Mouse (Mus musculus): ENCODE measurements around the gene Dbil5. TPM values are rescaled to one million over a fixed set of nuclear protein-coding genes. Genes with fewer than 3 reads are reported as not detected.

The Dbil5 gene
- polyA plus RNA-seq, 1 experiment from 2014 or later, result 2.1 TPM

DNA sequence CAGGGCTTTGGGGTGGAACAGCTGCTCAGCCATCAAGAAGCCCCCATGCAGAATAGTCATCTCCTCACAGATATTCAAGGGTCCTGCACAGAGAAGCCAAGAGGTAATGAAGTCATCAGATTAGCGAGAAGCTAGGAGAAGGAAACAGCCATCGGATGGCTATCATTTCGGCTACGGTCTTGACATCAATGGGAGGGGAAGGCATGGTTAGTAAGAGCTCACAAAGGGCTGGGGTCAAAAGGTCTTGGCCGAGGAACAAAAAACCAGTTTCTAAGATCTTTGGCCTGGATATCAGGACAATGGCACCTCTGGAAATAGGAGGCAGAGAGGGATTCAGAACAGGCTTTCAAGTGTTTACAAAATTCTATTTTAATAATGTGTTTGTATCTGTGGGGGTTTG lies 3.6 kb upstream of the Dbil5 start:
- peaks cover 44% of the 10 kb centered on the region for H3K36me3 ChIP-seq (ENCODE audit: control insufficient read depth, insufficient read depth, low read length)
- peaks cover 2 to 7% of the 10 kb centered on the region in 2 experiments; a peak in 2 of 4 replicates for H3K4me1 ChIP-seq (ENCODE audit: control insufficient read depth in 2 of 2, insufficient read depth in 2 of 2, low read length in 2 of 2)
- no peak overlapping the region for H3K4me3 ChIP-seq (ENCODE audit: control insufficient read depth in 1 of 2, insufficient read depth in 1 of 2, low read depth in 1 of 2, low read length in 2 of 2)
- WGBS, result 87% methylated on average over 5 of the region's 5 CpGs
- no peak overlapping the region for H3K27ac ChIP-seq (replicated peaks in 1 of 2; ENCODE audit: control insufficient read depth in 1 of 2, insufficient read depth in 1 of 2, low read depth in 2 of 2, low read length in 2 of 2)
- H3K4me2 ChIP-seq (ENCODE audit: low read length), result no peak overlapping the region
- no peak for ATAC-seq (ENCODE audit: insufficient number of reproducible peaks, insufficient read depth, low FRiP score, low read depth)
- H3K9me3 ChIP-seq (ENCODE audit: control insufficient read depth, low read length), result no peaks in the 10 kb centered on the region
- no peak overlapping the region for H3K9ac ChIP-seq (ENCODE audit: low read length)
- H3K27me3 ChIP-seq (ENCODE audit: control insufficient read depth, insufficient read depth, low read length), result no peaks in the 10 kb centered on the region

DNA sequence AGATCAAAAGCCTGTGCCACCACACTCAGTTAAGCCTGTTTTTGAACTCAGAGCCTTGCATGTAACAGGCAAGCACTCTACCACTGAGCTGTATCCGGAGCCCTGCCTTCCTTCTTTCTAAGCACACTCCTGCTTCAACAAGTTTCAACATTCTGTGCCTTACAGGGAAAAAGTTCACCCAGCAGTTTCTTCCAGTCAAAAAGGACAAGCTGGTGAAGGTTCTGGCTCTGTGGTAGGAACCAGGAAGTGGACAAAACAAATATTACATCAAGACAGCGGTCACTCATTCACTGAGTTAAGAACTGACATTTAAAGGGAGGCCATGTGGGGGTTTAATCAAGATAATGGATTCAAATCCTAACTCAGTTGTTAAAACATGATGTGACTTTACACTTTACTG lies 2.4 kb upstream of the Dbil5 start:
- WGBS, result 93% methylated on average over 2 of the region's 2 CpGs
- Histone ChIP-seq H3K9ac (ENCODE audit: low read length) (no peak overlapping the region), H3K9me3 (ENCODE audit: control insufficient read depth, low read length) (no peaks in the 10 kb centered on the region), H3K27me3 (ENCODE audit: control insufficient read depth, insufficient read depth, low read length) (no peaks in the 10 kb centered on the region), H3K36me3 (ENCODE audit: control insufficient read depth, insufficient read depth, low read length) (peaks cover 39% of the 10 kb centered on the region), H3K4me2 (ENCODE audit: low read length) (no peak overlapping the region), H3K4me3 (ENCODE audit: control insufficient read depth in 1 of 2, insufficient read depth in 1 of 2, low read depth in 1 of 2, low read length in 2 of 2) (no peak overlapping the region), H3K27ac (replicated peaks in 1 of 2; ENCODE audit: control insufficient read depth in 1 of 2, insufficient read depth in 1 of 2, low read depth in 2 of 2, low read length in 2 of 2) (no peak overlapping the region), H3K4me1 (ENCODE audit: control insufficient read depth in 2 of 2, insufficient read depth in 2 of 2, low read length in 2 of 2) (peaks cover 2 to 7% of the 10 kb centered on the region in 2 experiments; a peak in 2 of 4 replicates)
- no peak for ATAC-seq (ENCODE audit: insufficient number of reproducible peaks, insufficient read depth, low FRiP score, low read depth)

DNA sequence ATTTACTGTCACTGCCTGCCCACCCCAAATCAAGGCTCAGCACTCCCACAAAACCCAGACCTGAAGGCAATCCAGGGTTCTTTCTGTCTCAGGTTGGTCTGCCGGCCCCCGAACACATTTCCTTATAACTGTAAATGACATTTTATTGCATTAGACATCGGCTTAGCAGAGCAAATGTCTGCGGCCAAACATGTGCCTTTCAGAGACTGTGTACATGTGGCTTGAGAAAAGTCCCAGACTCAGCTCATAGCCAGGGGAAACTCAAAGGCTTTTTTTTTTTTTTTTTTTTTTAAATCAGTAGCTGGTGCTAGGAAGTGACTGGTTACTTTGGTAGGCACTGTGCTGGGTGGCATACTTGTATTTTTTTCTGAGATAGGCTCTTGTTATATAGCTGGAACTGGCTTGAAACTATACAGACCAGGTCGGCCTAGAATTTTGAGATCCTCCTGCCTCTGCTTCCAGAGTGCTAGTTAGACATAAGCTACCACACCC lies 1.3 kb upstream of the Dbil5 start:
- Histone ChIP-seq H3K4me2 (ENCODE audit: low read length) (peak overlapping the region; percentile 83), H3K9ac (ENCODE audit: low read length) (peak overlapping the region; percentile 95), H3K4me1 (ENCODE audit: control insufficient read depth in 2 of 2, insufficient read depth in 2 of 2, low read length in 2 of 2) (peaks cover 2 to 7% of the 10 kb centered on the region in 2 experiments; a peak in 2 of 4 replicates), H3K27me3 (ENCODE audit: control insufficient read depth, insufficient read depth, low read length) (no peaks in the 10 kb centered on the region), H3K36me3 (ENCODE audit: control insufficient read depth, insufficient read depth, low read length) (peaks cover 42% of the 10 kb centered on the region), H3K27ac (replicated peaks in 1 of 2; ENCODE audit: control insufficient read depth in 1 of 2, insufficient read depth in 1 of 2, low read depth in 2 of 2, low read length in 2 of 2) (no peak overlapping the region), H3K9me3 (ENCODE audit: control insufficient read depth, low read length) (no peaks in the 10 kb centered on the region), H3K4me3 (ENCODE audit: control insufficient read depth in 1 of 2, insufficient read depth in 1 of 2, low read depth in 1 of 2, low read length in 2 of 2) (peak overlapping the region in 1 of 2 experiments; percentile 92; a peak in 1 of 4 replicates)
- 94% methylated on average over 5 of the region's 5 CpGs for WGBS
- ATAC-seq (ENCODE audit: insufficient number of reproducible peaks, insufficient read depth, low FRiP score, low read depth), result no peak

DNA sequence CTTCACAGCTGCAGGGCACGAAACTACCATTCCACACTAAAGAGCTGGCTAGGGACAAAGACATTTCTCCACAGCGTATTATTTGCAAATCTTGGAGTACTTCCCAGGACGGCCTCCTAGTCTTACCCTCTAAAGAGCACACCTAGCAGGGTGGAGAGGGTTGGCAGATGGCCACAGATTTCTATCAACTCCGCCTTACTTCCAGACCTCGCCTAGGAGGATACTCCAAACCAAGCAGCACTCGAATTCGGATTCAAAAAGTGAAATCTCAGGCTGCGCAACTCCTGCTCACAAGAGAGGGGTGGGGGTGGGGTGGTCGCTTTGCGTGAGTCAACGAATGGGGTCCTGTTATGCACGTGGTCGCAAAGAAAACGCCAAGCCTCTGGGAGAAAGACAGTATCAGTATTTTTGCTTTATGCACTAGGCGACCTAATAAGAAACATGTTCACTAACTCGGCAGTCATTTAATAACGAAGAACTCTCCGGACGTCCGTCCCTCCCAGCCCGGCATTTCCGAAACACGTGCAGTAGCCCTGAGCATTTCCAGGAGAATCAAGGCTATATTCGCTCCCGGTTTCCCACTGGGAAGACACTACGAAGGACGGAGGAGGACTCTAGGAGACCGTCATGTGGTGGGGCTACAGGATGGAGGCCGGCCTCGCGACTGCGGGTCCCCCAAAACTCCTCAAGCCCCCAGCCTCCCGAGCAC lies 573 bp upstream of the Dbil5 start:
- peak; percentile 59; the same call in 1 of the 2 replicates for ATAC-seq (ENCODE audit: insufficient number of reproducible peaks, insufficient read depth, low FRiP score, low read depth)
- Histone ChIP-seq H3K9ac (ENCODE audit: low read length) (peak overlapping the region; percentile 95), H3K4me2 (ENCODE audit: low read length) (peak overlapping the region; percentile 83), H3K27me3 (ENCODE audit: control insufficient read depth, insufficient read depth, low read length) (no peaks in the 10 kb centered on the region), H3K4me1 (ENCODE audit: control insufficient read depth in 2 of 2, insufficient read depth in 2 of 2, low read length in 2 of 2) (peaks cover 2 to 7% of the 10 kb centered on the region in 2 experiments; a peak in 2 of 4 replicates), H3K27ac (replicated peaks in 1 of 2; ENCODE audit: control insufficient read depth in 1 of 2, insufficient read depth in 1 of 2, low read depth in 2 of 2, low read length in 2 of 2) (peak overlapping the region; percentile 60 to 92), H3K4me3 (ENCODE audit: control insufficient read depth in 1 of 2, insufficient read depth in 1 of 2, low read depth in 1 of 2, low read length in 2 of 2) (peak overlapping the region; percentile 72 to 92), H3K9me3 (ENCODE audit: control insufficient read depth, low read length) (no peaks in the 10 kb centered on the region), H3K36me3 (ENCODE audit: control insufficient read depth, insufficient read depth, low read length) (peaks cover 47% of the 10 kb centered on the region)
- WGBS, result 2% methylated on average over 33 of the region's 33 CpGs

DNA sequence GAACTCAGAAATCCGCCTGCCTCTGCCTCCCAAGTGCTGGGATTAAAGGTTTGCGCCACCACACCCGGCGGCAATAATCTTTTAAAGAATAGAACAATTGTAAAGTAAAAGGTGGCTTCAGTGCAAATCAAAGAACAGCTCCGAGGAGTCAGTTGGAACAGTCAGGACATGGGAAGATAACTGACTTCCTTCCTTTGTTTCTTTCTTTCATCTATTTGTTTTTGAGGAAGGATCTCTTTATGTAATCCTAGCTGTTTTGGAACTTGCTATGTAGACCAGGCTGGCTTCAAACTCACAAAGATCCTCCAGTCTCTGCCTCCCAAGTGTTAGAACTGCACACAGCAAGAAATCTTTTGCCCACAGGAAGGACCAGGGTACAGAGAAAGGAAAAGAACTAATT lies 7.2 kb downstream of the Dbil5 start:
- H3K27me3 ChIP-seq (ENCODE audit: control insufficient read depth, insufficient read depth, low read length), result no peaks in the 10 kb centered on the region
- 87% methylated on average over 5 of the region's 5 CpGs for WGBS
- ATAC-seq (ENCODE audit: insufficient number of reproducible peaks, insufficient read depth, low FRiP score, low read depth), result no peak
- no peaks in the 10 kb centered on the region for H3K4me1 ChIP-seq (ENCODE audit: control insufficient read depth in 2 of 2, insufficient read depth in 2 of 2, low read length in 2 of 2)
- H3K9me3 ChIP-seq (ENCODE audit: control insufficient read depth, low read length), result no peaks in the 10 kb centered on the region
- no peak overlapping the region for H3K4me3 ChIP-seq (ENCODE audit: control insufficient read depth in 1 of 2, insufficient read depth in 1 of 2, low read depth in 1 of 2, low read length in 2 of 2)
- no peak overlapping the region for H3K27ac ChIP-seq (replicated peaks in 1 of 2; ENCODE audit: control insufficient read depth in 1 of 2, insufficient read depth in 1 of 2, low read depth in 2 of 2, low read length in 2 of 2)
- H3K9ac ChIP-seq (ENCODE audit: low read length), result no peak overlapping the region
- no peak overlapping the region for H3K4me2 ChIP-seq (ENCODE audit: low read length)
- H3K36me3 ChIP-seq (ENCODE audit: control insufficient read depth, insufficient read depth, low read length), result peaks cover 54% of the 10 kb centered on the region

DNA sequence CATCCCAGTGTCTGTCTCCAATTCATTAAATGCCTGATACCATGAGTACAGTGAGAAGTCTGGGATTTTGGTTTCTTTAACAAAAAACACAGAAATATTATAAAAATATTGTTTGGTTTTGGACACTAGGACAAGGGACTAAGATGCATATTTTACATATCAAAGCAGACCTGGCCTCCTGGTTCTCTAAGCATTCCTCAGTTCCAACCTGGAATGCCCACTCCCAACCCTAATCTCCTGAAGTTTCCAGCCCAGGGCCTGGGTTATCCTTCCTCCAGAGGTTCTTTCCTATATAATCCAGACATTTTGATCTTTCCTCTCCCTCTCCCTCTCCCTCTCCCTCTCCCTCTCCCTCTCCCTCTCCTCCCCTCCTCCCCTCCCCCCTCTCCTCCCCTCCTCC lies 7.6 kb downstream of the Dbil5 start:
- Histone ChIP-seq H3K4me3 (ENCODE audit: control insufficient read depth in 1 of 2, insufficient read depth in 1 of 2, low read depth in 1 of 2, low read length in 2 of 2) (no peak overlapping the region), H3K36me3 (ENCODE audit: control insufficient read depth, insufficient read depth, low read length) (peaks cover 49% of the 10 kb centered on the region), H3K27me3 (ENCODE audit: control insufficient read depth, insufficient read depth, low read length) (no peaks in the 10 kb centered on the region), H3K4me1 (ENCODE audit: control insufficient read depth in 2 of 2, insufficient read depth in 2 of 2, low read length in 2 of 2) (no peaks in the 10 kb centered on the region), H3K9me3 (ENCODE audit: control insufficient read depth, low read length) (no peaks in the 10 kb centered on the region), H3K9ac (ENCODE audit: low read length) (no peak overlapping the region), H3K27ac (replicated peaks in 1 of 2; ENCODE audit: control insufficient read depth in 1 of 2, insufficient read depth in 1 of 2, low read depth in 2 of 2, low read length in 2 of 2) (no peak overlapping the region), H3K4me2 (ENCODE audit: low read length) (no peak overlapping the region)
- ATAC-seq (ENCODE audit: insufficient number of reproducible peaks, insufficient read depth, low FRiP score, low read depth), result no peak

DNA sequence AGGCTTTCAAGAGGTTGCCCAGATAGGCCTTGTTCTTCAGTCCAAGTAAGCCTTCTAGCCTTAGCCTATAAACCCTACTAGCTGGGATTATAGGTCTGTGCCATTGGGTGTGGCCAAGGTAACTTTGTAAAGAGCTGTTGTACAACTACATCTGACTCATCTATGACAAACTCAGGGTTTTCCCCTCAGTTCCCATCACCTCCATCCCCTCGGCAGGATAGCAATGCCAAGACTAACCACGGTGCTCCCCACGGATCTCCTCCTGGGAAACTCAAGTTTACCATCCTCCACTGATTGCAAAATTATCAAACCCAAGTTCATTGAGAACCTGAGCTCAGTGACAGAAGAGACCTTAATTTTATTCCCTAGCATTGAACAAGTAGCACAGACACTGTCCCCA lies 18.7 kb downstream of the Dbil5 start:
- H3K4me2 ChIP-seq (ENCODE audit: low read length), result no peak overlapping the region
- no peak overlapping the region for H3K27ac ChIP-seq (replicated peaks in 1 of 2; ENCODE audit: control insufficient read depth in 1 of 2, insufficient read depth in 1 of 2, low read depth in 2 of 2, low read length in 2 of 2)
- no peak overlapping the region for H3K4me3 ChIP-seq (ENCODE audit: control insufficient read depth in 1 of 2, insufficient read depth in 1 of 2, low read depth in 1 of 2, low read length in 2 of 2)
- 94% methylated on average over 3 of the region's 3 CpGs for WGBS
- H3K9ac ChIP-seq (ENCODE audit: low read length), result no peak overlapping the region
- H3K9me3 ChIP-seq (ENCODE audit: control insufficient read depth, low read length), result no peaks in the 10 kb centered on the region
- no peak for ATAC-seq (ENCODE audit: insufficient number of reproducible peaks, insufficient read depth, low FRiP score, low read depth)
- peaks cover 87% of the 10 kb centered on the region for H3K36me3 ChIP-seq (ENCODE audit: control insufficient read depth, insufficient read depth, low read length)
- H3K27me3 ChIP-seq (ENCODE audit: control insufficient read depth, insufficient read depth, low read length), result no peaks in the 10 kb centered on the region
- no peaks in the 10 kb centered on the region for H3K4me1 ChIP-seq (ENCODE audit: control insufficient read depth in 2 of 2, insufficient read depth in 2 of 2, low read length in 2 of 2)

DNA sequence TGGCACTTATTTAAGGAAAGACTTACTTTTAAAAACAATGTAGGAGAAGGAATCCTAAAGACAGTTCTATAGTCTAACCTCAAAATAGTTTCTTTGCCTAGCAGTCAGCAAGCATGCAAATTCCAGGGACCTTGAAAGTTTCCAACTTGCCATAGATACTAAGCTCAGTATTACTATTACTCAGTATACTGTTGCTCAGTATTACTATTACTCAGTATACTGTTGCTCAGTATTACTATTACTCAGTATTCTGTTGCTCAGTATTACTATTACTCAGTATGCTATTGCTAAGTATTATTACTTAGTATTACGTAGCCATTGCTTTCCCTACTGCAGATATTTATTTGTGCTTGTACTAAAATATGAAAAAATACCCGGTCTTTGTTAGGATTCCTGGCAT lies 22.3 kb downstream of the Dbil5 start:
- H3K27ac ChIP-seq (replicated peaks in 1 of 2; ENCODE audit: control insufficient read depth in 1 of 2, insufficient read depth in 1 of 2, low read depth in 2 of 2, low read length in 2 of 2), result no peak overlapping the region
- no peak overlapping the region for H3K4me3 ChIP-seq (ENCODE audit: control insufficient read depth in 1 of 2, insufficient read depth in 1 of 2, low read depth in 1 of 2, low read length in 2 of 2)
- H3K36me3 ChIP-seq (ENCODE audit: control insufficient read depth, insufficient read depth, low read length), result peaks cover 53% of the 10 kb centered on the region
- H3K4me2 ChIP-seq (ENCODE audit: low read length), result no peak overlapping the region
- WGBS, result 93% methylated on average over 2 of the region's 2 CpGs
- ATAC-seq (ENCODE audit: insufficient number of reproducible peaks, insufficient read depth, low FRiP score, low read depth), result no peak
- H3K9me3 ChIP-seq (ENCODE audit: control insufficient read depth, low read length), result no peaks in the 10 kb centered on the region
- peaks cover 2 to 8% of the 10 kb centered on the region in 2 experiments; a peak in 1 of 4 replicates for H3K4me1 ChIP-seq (ENCODE audit: control insufficient read depth in 2 of 2, insufficient read depth in 2 of 2, low read length in 2 of 2)
- H3K9ac ChIP-seq (ENCODE audit: low read length), result no peak overlapping the region
- H3K27me3 ChIP-seq (ENCODE audit: control insufficient read depth, insufficient read depth, low read length), result no peaks in the 10 kb centered on the region

All from heart, embryonic 14.5 days (tissue).